Mouse (Mus musculus): ENCODE measurements around the gene Ctnna2. TPM values are rescaled to one million over a fixed set of nuclear protein-coding genes. Genes with fewer than 3 reads are reported as not detected.

Ctnna2 gene
- polyA plus RNA-seq (2015; fragmentation: Nextera tagmentation; extraction: Ambion mirVana), result 4.6 and 4.9 TPM in 2 replicates

DNA sequence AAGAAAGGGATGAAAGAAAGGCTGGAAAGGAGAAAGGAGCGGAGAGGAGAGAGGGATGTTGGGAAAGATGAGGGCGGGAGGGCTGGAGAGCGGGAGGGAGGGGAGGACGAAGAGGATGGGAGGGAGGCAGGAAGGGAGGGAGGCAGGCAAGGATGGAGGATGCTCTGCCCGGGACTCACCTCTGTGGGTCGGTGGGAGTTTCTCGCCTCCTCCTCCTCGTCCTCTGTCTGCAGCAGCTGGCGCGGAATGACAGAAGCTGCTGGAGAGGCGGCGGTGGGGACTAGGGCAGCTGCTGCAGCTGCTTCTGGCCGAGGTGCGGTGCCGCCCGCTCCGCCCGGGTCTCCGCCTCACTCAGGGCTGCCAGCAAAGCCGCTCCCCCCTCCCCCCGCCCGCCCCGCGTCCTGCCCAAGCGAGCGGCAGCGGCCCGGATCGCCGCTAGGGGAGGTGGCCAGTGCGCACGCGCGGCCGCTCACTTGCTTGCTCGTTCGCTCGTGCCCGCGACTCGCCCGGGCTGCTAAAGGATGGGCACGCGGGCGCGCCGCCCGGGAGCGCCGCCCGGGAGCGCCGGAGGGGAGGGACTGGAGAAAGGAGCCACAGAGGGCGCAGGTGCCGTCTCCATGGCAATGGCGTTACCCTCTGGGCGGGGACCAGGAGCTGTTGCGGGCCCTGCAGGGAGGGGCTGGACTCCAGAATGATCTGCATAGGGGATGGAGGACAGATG is at the start of gene Ctnna2:
TSS of gene Ctnna2 (minus strand) at position 459 of the 721 bp plus-strand sequence.
- Histone ChIP-seq H3K27me3 (replicated peaks; ENCODE audit: control insufficient read depth, insufficient read depth, low read length) (no peaks in the 10 kb centered on the region), H3K36me3 (ENCODE audit: control insufficient read depth, insufficient read depth, low read length) (no peaks in the 10 kb centered on the region), H3K4me2 (ENCODE audit: low read depth, low read length) (peak within 1 kb of the TSS; percentile 82), H3K9me3 (ENCODE audit: control insufficient read depth, low read length) (no peaks in the 10 kb centered on the region), H3K9ac (ENCODE audit: low read depth, low read length) (peak within 1 kb of the TSS; percentile 43; the same call in 1 of the 2 replicates), H3K4me1 (ENCODE audit: control insufficient read depth, insufficient read depth, low read length) (0 out of 2 replicates have a peak, but pooled peaks cover 2% of the 10 kb centered on the region), H3K4me3 (ENCODE audit: low read length) (peak within 1 kb of the TSS; percentile 54), H3K27ac (ENCODE audit: low read length) (no peak within 1 kb of the TSS)
- ATAC-seq, result peak; percentile 94
- 1% methylated on average over 47 of the region's 58 CpGs for WGBS

- H3K9ac ChIP-seq (ENCODE audit: low read depth, low read length), result no peak overlapping the region
- H3K9me3 ChIP-seq (ENCODE audit: control insufficient read depth, low read length), result no peaks in the 10 kb centered on the region
- H3K27ac ChIP-seq (ENCODE audit: low read length), result no peak overlapping the region
- peak overlapping the region; percentile 82 for H3K4me2 ChIP-seq (ENCODE audit: low read depth, low read length)
- no peak overlapping the region for H3K4me3 ChIP-seq (ENCODE audit: low read length)
- 16% methylated on average over 15 of the region's 15 CpGs for WGBS
- no peaks in the 10 kb centered on the region for H3K27me3 ChIP-seq (replicated peaks; ENCODE audit: control insufficient read depth, insufficient read depth, low read length)
- no peak for ATAC-seq
- no peaks in the 10 kb centered on the region for H3K36me3 ChIP-seq (ENCODE audit: control insufficient read depth, insufficient read depth, low read length)
- 0 out of 2 replicates have a peak, but pooled peaks cover 2% of the 10 kb centered on the region for H3K4me1 ChIP-seq (ENCODE audit: control insufficient read depth, insufficient read depth, low read length)
These were observed 896 bp upstream of the Ctnna2 start for GRCm38 (mm10) chr6:77980137-77981052.

GRCm38 (mm10) chr6:77978476-77979240 is 841 bp downstream of the Ctnna2 start:
- Histone ChIP-seq H3K4me3 (ENCODE audit: low read length) (peak overlapping the region; percentile 54), H3K4me2 (ENCODE audit: low read depth, low read length) (peak overlapping the region; percentile 82), H3K9ac (ENCODE audit: low read depth, low read length) (peak overlapping the region; percentile 43; the same call in 1 of the 2 replicates), H3K9me3 (ENCODE audit: control insufficient read depth, low read length) (no peaks in the 10 kb centered on the region), H3K27ac (ENCODE audit: low read length) (no peak overlapping the region), H3K36me3 (ENCODE audit: control insufficient read depth, insufficient read depth, low read length) (no peaks in the 10 kb centered on the region), H3K4me1 (ENCODE audit: control insufficient read depth, insufficient read depth, low read length) (0 out of 2 replicates have a peak, but pooled peaks cover 2% of the 10 kb centered on the region), H3K27me3 (replicated peaks; ENCODE audit: control insufficient read depth, insufficient read depth, low read length) (no peaks in the 10 kb centered on the region)
- 21% methylated on average over 10 of the region's 10 CpGs for WGBS
- ATAC-seq, result peak; percentile 7; the same call in 1 of the 2 replicates

DNA sequence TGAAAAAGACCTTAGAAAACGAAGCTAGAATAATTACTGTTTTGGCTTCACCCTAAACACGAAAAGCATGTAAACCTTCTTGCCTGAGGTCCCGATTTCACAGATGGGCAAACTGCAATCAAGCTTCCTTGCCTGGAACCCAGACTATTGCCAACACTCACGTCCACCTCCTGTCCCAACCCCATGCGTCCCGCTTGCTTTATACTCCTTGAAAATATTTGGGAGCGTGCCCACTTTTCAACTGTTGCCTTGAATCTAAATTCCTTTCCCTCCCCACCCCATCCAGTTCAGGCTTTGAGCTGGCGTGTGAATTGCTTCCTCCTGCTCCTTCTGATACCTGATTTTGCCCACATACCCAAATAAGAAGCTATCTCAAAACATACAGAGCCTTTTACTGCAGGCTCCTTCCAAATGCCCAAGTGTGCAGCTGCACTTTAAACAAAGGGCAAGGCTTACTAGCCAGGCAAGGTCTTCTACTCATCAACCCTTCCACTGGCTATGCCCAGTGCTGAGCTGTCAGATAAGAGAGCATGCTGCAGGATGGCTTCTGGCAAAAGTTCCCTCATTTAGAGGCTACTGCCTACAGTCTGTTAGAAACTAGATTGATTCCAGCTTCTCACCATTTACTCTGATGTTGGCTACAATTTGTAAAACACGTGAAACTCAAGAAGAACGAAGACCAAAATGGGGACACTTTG is 8.8 kb downstream of the Ctnna2 start:
- H3K27ac ChIP-seq (ENCODE audit: low read length), result no peak overlapping the region
- 68% methylated on average over 10 of the region's 10 CpGs for WGBS
- no peak for ATAC-seq

GRCm38 (mm10) chr6:77969774-77970173 is 9.7 kb downstream of the Ctnna2 start:
- H3K9ac ChIP-seq (ENCODE audit: low read depth, low read length), result no peak overlapping the region
- H3K36me3 ChIP-seq (ENCODE audit: control insufficient read depth, insufficient read depth, low read length), result no peaks in the 10 kb centered on the region
- no peak for ATAC-seq
- H3K9me3 ChIP-seq (ENCODE audit: control insufficient read depth, low read length), result no peaks in the 10 kb centered on the region
- H3K27ac ChIP-seq (ENCODE audit: low read length), result no peak overlapping the region
- WGBS, result 37% methylated on average over 4 of the region's 4 CpGs
- H3K4me2 ChIP-seq (ENCODE audit: low read depth, low read length), result no peak overlapping the region
- H3K4me1 ChIP-seq (ENCODE audit: control insufficient read depth, insufficient read depth, low read length), result no peaks in the 10 kb centered on the region
- no peaks in the 10 kb centered on the region for H3K27me3 ChIP-seq (replicated peaks; ENCODE audit: control insufficient read depth, insufficient read depth, low read length)
- H3K4me3 ChIP-seq (ENCODE audit: low read length), result no peak overlapping the region

More for the DNA sequence above, 8.8 kb downstream of the Ctnna2 start:
- Histone ChIP-seq H3K27me3 (replicated peaks; ENCODE audit: control insufficient read depth, insufficient read depth, low read length) (no peaks in the 10 kb centered on the region), H3K4me2 (ENCODE audit: low read depth, low read length) (no peak overlapping the region), H3K4me1 (ENCODE audit: control insufficient read depth, insufficient read depth, low read length) (no peaks in the 10 kb centered on the region), H3K9me3 (ENCODE audit: control insufficient read depth, low read length) (no peaks in the 10 kb centered on the region), H3K4me3 (ENCODE audit: low read length) (no peak overlapping the region), H3K9ac (ENCODE audit: low read depth, low read length) (no peak overlapping the region), H3K36me3 (ENCODE audit: control insufficient read depth, insufficient read depth, low read length) (no peaks in the 10 kb centered on the region)

GRCm38 (mm10) chr6:77962011-77962410 is 17.5 kb downstream of the Ctnna2 start:
- no peaks in the 10 kb centered on the region for H3K36me3 ChIP-seq (ENCODE audit: control insufficient read depth, insufficient read depth, low read length)
- no peak overlapping the region for H3K4me3 ChIP-seq (ENCODE audit: low read length)
- ATAC-seq, result no peak
- no peak overlapping the region for H3K4me2 ChIP-seq (ENCODE audit: low read depth, low read length)
- H3K9me3 ChIP-seq (ENCODE audit: control insufficient read depth, low read length), result no peaks in the 10 kb centered on the region
- H3K27ac ChIP-seq (ENCODE audit: low read length), result no peak overlapping the region
- no peaks in the 10 kb centered on the region for H3K4me1 ChIP-seq (ENCODE audit: control insufficient read depth, insufficient read depth, low read length)
- 57% methylated on average over 1 of the region's 1 CpGs for WGBS
- H3K27me3 ChIP-seq (replicated peaks; ENCODE audit: control insufficient read depth, insufficient read depth, low read length), result no peaks in the 10 kb centered on the region
- H3K9ac ChIP-seq (ENCODE audit: low read depth, low read length), result no peak overlapping the region

DNA sequence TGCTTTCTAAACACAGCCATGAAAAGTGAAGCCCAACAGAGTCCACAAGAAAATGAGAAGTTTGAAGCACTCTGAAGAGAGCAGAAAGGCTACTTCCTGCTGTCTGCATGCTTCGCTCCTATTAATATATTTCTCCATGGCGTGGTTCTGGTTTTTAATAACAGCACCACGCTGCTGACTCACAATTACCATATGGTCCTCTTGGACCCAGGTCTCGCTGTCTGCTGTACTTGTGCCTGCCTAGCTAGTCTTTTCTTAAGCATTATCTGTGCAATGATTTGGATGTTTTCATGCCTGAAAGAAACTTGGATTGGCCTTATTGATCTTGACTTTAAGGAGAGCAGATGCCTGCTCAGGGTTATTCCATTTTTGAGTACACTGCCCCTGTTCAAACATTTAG is 28.2 kb downstream of the Ctnna2 start:
- H3K4me1 ChIP-seq (ENCODE audit: control insufficient read depth, insufficient read depth, low read length), result no peaks in the 10 kb centered on the region
- no peak overlapping the region for H3K4me3 ChIP-seq (ENCODE audit: low read length)
- H3K9ac ChIP-seq (ENCODE audit: low read depth, low read length), result no peak overlapping the region
- 51% methylated on average over 4 of the region's 4 CpGs for WGBS
- H3K36me3 ChIP-seq (ENCODE audit: control insufficient read depth, insufficient read depth, low read length), result no peaks in the 10 kb centered on the region
- H3K27me3 ChIP-seq (replicated peaks; ENCODE audit: control insufficient read depth, insufficient read depth, low read length), result no peaks in the 10 kb centered on the region
- H3K4me2 ChIP-seq (ENCODE audit: low read depth, low read length), result no peak overlapping the region
- no peak overlapping the region for H3K27ac ChIP-seq (ENCODE audit: low read length)
- no peak for ATAC-seq
- no peaks in the 10 kb centered on the region for H3K9me3 ChIP-seq (ENCODE audit: control insufficient read depth, low read length)

GRCm38 (mm10) chr6:77950690-77951089 is 28.8 kb downstream of the Ctnna2 start:
- no peaks in the 10 kb centered on the region for H3K27me3 ChIP-seq (replicated peaks; ENCODE audit: control insufficient read depth, insufficient read depth, low read length)
- 67% methylated on average over 2 of the region's 2 CpGs for WGBS
- ATAC-seq, result no peak
- H3K4me2 ChIP-seq (ENCODE audit: low read depth, low read length), result no peak overlapping the region
- no peak overlapping the region for H3K27ac ChIP-seq (ENCODE audit: low read length)
- no peaks in the 10 kb centered on the region for H3K4me1 ChIP-seq (ENCODE audit: control insufficient read depth, insufficient read depth, low read length)
- no peak overlapping the region for H3K4me3 ChIP-seq (ENCODE audit: low read length)
- no peaks in the 10 kb centered on the region for H3K36me3 ChIP-seq (ENCODE audit: control insufficient read depth, insufficient read depth, low read length)
- H3K9me3 ChIP-seq (ENCODE audit: control insufficient read depth, low read length), result no peaks in the 10 kb centered on the region
- H3K9ac ChIP-seq (ENCODE audit: low read depth, low read length), result no peak overlapping the region

Measured in intestine, embryonic 16.5 days (tissue).